Mouse (Mus musculus) forebrain, embryonic 13.5 days (tissue): ENCODE data around the gene Dlg3. TPM values are rescaled to one million over a fixed set of nuclear protein-coding genes. Genes with fewer than 3 reads are reported as not detected.

Experiments used
- ATAC-seq: fragments of 200-750 bp; cut with Nextera tagmentation; 2 replicates; pipeline ENCODE4 v1.8.0; 2017
- H3K27ac ChIP-seq: fragments of 300-500 bp; sonication (generic); 2 replicates; pipeline ENCODE4 v1.5.1; 2015; ENCODE audit warnings: inconsistent platforms, mild to moderate bottlenecking, moderate library complexity
- H3K27me3 ChIP-seq: fragments of 300-500 bp; sonication (generic); 2 replicates; pipeline ENCODE4 v1.6.1; 2015; ENCODE audit warnings: mild to moderate bottlenecking, inconsistent platforms
- H3K36me3 ChIP-seq: fragments of 300-500 bp; sonication (generic); 2 replicates; pipeline ENCODE4 v1.6.1; 2015; ENCODE audit warnings: mild to moderate bottlenecking, inconsistent platforms; ENCODE audit not compliant: poor library complexity, severe bottlenecking
- H3K4me1 ChIP-seq: fragments of 300-500 bp; sonication (generic); 2 replicates; pipeline ENCODE4 v1.6.1; 2015; ENCODE audit warnings: inconsistent platforms
- H3K4me2 ChIP-seq: fragments of 300-500 bp; sonication (generic); 2 replicates; pipeline ENCODE4 v1.6.1; 2015; ENCODE audit warnings: inconsistent platforms, mild to moderate bottlenecking, moderate library complexity
- H3K4me3 ChIP-seq: fragments of 300-500 bp; sonication (generic); 2 replicates; pipeline ENCODE4 v1.5.1; 2015; ENCODE audit warnings: mild to moderate bottlenecking, inconsistent platforms
- H3K9ac ChIP-seq: fragments of 300-500 bp; sonication (generic); 2 replicates; pipeline ENCODE4 v1.6.1; 2015; ENCODE audit warnings: mild to moderate bottlenecking, inconsistent platforms
- H3K9me3 ChIP-seq: fragments of 300-500 bp; sonication (generic); replicated peaks from 2 replicates; pipeline ENCODE4 v1.6.1; 2016; ENCODE audit warnings: inconsistent platforms
- WGBS: fragments of 180-500 bp; shearing (Covaris S2); methylation state at CpG from one replicate; pipeline ENCODE4 v1.1.7; 2015; 5-methylcytosine and 5-hydroxymethylcytosine counted together
- polyA plus RNA-seq: library from polyadenylated mRNA; unstranded; fragments of >200 nt; fragmentation: Nextera tagmentation; extraction: Ambion mirVana; gene quantifications from 2 replicates; pipeline ENCODE4 v1.2.1, GENCODE M21; 2015

The Dlg3 gene
- polyA plus RNA-seq: 10.4 and 14.2 TPM in 2 replicates

- Histone ChIP-seq H3K4me3 (peak within 1 kb of the TSS; percentile 65), H3K4me2 (peak within 1 kb of the TSS; percentile 68), H3K9me3 (no peaks in the 10 kb centered on the region), H3K9ac (peak within 1 kb of the TSS; percentile 74), H3K27me3 (no peaks in the 10 kb centered on the region), H3K27ac (peak within 1 kb of the TSS; percentile 74), H3K36me3 (no peaks in the 10 kb centered on the region), H3K4me1 (no peaks in the 10 kb centered on the region)
- 20% methylated on average over 25 of the region's 26 CpGs for WGBS
- ATAC-seq: peak; percentile 92
These were observed at the start of gene Dlg3 for GRCm38 (mm10) chrX:100767181-100767884. Dlg3 (plus strand) TSS chrX:100767722.

GRCm38 (mm10) chrX:100728947-100729346 is 38.6 kb upstream of the Dlg3 start:
- WGBS: 15% methylated on average over 1 of the region's 1 CpGs
- H3K27me3 ChIP-seq: no peaks in the 10 kb centered on the region
- peaks cover 28% of the 10 kb centered on the region for H3K4me1 ChIP-seq
- peaks cover 20% of the 10 kb centered on the region for H3K36me3 ChIP-seq
- peak; percentile 72 for ATAC-seq
- no peak overlapping the region for H3K4me3 ChIP-seq
- peak overlapping the region; percentile 77 for H3K27ac ChIP-seq
- no peak overlapping the region for H3K4me2 ChIP-seq
- no peak overlapping the region for H3K9ac ChIP-seq
- H3K9me3 ChIP-seq: no peaks in the 10 kb centered on the region

- Histone ChIP-seq H3K4me1 (peaks cover 28% of the 10 kb centered on the region), H3K27me3 (no peaks in the 10 kb centered on the region), H3K27ac (peak within 1 kb of the TSS; percentile 77), H3K9ac (peak within 1 kb of the TSS; percentile 41), H3K4me2 (peak within 1 kb of the TSS; percentile 55), H3K4me3 (peak within 1 kb of the TSS; percentile 25), H3K9me3 (no peaks in the 10 kb centered on the region), H3K36me3 (peaks cover 16% of the 10 kb centered on the region)
- 12% methylated on average over 8 of the region's 8 CpGs for WGBS
- ATAC-seq: peak; percentile 74
These were observed 37.8 kb upstream of the Dlg3 start, which contains the start of gene Gdpd2 for GRCm38 (mm10) chrX:100729665-100730188. Gdpd2 (plus strand) TSS chrX:100729873.

- peak; percentile 56 for ATAC-seq
- H3K36me3 ChIP-seq: peaks cover 11% of the 10 kb centered on the region; the same call in 1 of the 2 replicates
- H3K27ac ChIP-seq: peak overlapping the region; percentile 77
- no peaks in the 10 kb centered on the region for H3K9me3 ChIP-seq
- peak overlapping the region; percentile 25 for H3K4me3 ChIP-seq
- peak overlapping the region; percentile 55 for H3K4me2 ChIP-seq
- 28% methylated on average over 8 of the region's 8 CpGs for WGBS
- H3K4me1 ChIP-seq: peaks cover 28% of the 10 kb centered on the region
- H3K27me3 ChIP-seq: no peaks in the 10 kb centered on the region
- H3K9ac ChIP-seq: peak overlapping the region; percentile 41
These were observed 37.3 kb upstream of the Dlg3 start for GRCm38 (mm10) chrX:100730266-100730665.

GRCm38 (mm10) chrX:100734359-100734758 is 33.2 kb upstream of the Dlg3 start:
- H3K4me2 ChIP-seq: no peak overlapping the region
- H3K27me3 ChIP-seq: no peaks in the 10 kb centered on the region
- H3K9ac ChIP-seq: no peak overlapping the region
- 77% methylated on average over 7 of the region's 7 CpGs for WGBS
- peaks cover 17% of the 10 kb centered on the region for H3K4me1 ChIP-seq
- H3K4me3 ChIP-seq: no peak overlapping the region
- no peaks in the 10 kb centered on the region for H3K36me3 ChIP-seq
- H3K9me3 ChIP-seq: no peaks in the 10 kb centered on the region
- H3K27ac ChIP-seq: no peak overlapping the region
- ATAC-seq: no peak

- Histone ChIP-seq H3K4me2 (peak overlapping the region; percentile 52), H3K9me3 (no peaks in the 10 kb centered on the region), H3K27ac (no peak overlapping the region), H3K9ac (no peak overlapping the region), H3K4me3 (peak overlapping the region; percentile 28), H3K4me1 (no peaks in the 10 kb centered on the region), H3K27me3 (no peaks in the 10 kb centered on the region), H3K36me3 (no peaks in the 10 kb centered on the region)
- peak; percentile 85 for ATAC-seq
- 20% methylated on average over 14 of the region's 14 CpGs for WGBS
These were observed 28.6 kb upstream of the Dlg3 start for GRCm38 (mm10) chrX:100738918-100739317.

GRCm38 (mm10) chrX:100739443-100739842 is 28.1 kb upstream of the Dlg3 start:
- 31% methylated on average over 10 of the region's 10 CpGs for WGBS
- no peak overlapping the region for H3K9ac ChIP-seq

GRCm38 (mm10) chrX:100740785-100741184 is 26.7 kb upstream of the Dlg3 start:
- Histone ChIP-seq H3K36me3 (no peaks in the 10 kb centered on the region), H3K9me3 (no peaks in the 10 kb centered on the region), H3K9ac (no peak overlapping the region), H3K4me3 (no peak overlapping the region), H3K4me1 (no peaks in the 10 kb centered on the region), H3K27ac (no peak overlapping the region), H3K4me2 (no peak overlapping the region), H3K27me3 (no peaks in the 10 kb centered on the region)
- 58% methylated on average over 6 of the region's 6 CpGs for WGBS
- ATAC-seq: no peak

More at GRCm38 (mm10) chrX:100739443-100739842, 28.1 kb upstream of the Dlg3 start:
- H3K27ac ChIP-seq: no peak overlapping the region
- no peaks in the 10 kb centered on the region for H3K27me3 ChIP-seq
- peak overlapping the region; percentile 52 for H3K4me2 ChIP-seq
- H3K9me3 ChIP-seq: no peaks in the 10 kb centered on the region
- peak; percentile 78 for ATAC-seq
- H3K4me1 ChIP-seq: no peaks in the 10 kb centered on the region
- H3K36me3 ChIP-seq: no peaks in the 10 kb centered on the region
- H3K4me3 ChIP-seq: peak overlapping the region; percentile 28

GRCm38 (mm10) chrX:100741940-100742339 is 25.6 kb upstream of the Dlg3 start:
- Histone ChIP-seq H3K36me3 (no peaks in the 10 kb centered on the region), H3K9ac (no peak overlapping the region), H3K4me3 (no peak overlapping the region), H3K27me3 (no peaks in the 10 kb centered on the region), H3K4me1 (no peaks in the 10 kb centered on the region), H3K27ac (no peak overlapping the region), H3K4me2 (no peak overlapping the region), H3K9me3 (no peaks in the 10 kb centered on the region)
- 9% methylated on average over 10 of the region's 10 CpGs for WGBS
- ATAC-seq: peak; percentile 76

GRCm38 (mm10) chrX:100765855-100766254 is 1.7 kb upstream of the Dlg3 start:
- no peaks in the 10 kb centered on the region for H3K4me1 ChIP-seq
- WGBS: 82% methylated on average over 6 of the region's 6 CpGs
- no peaks in the 10 kb centered on the region for H3K27me3 ChIP-seq
- no peak overlapping the region for H3K4me2 ChIP-seq
- no peak overlapping the region for H3K4me3 ChIP-seq
- H3K36me3 ChIP-seq: no peaks in the 10 kb centered on the region
- H3K27ac ChIP-seq: no peak overlapping the region
- H3K9me3 ChIP-seq: no peaks in the 10 kb centered on the region
- no peak overlapping the region for H3K9ac ChIP-seq
- ATAC-seq: no peak

GRCm38 (mm10) chrX:100767885-100768626 is 534 bp downstream of the Dlg3 start:
- Histone ChIP-seq H3K27ac (peak overlapping the region; percentile 74), H3K36me3 (no peaks in the 10 kb centered on the region), H3K9ac (peak overlapping the region; percentile 74), H3K4me3 (peak overlapping the region; percentile 65), H3K4me1 (no peaks in the 10 kb centered on the region), H3K27me3 (no peaks in the 10 kb centered on the region), H3K9me3 (no peaks in the 10 kb centered on the region), H3K4me2 (peak overlapping the region; percentile 68)
- peak; percentile 69 for ATAC-seq
- WGBS: 34% methylated on average over 17 of the region's 36 CpGs

GRCm38 (mm10) chrX:100769281-100769680 is 1.8 kb downstream of the Dlg3 start:
- Histone ChIP-seq H3K36me3 (no peaks in the 10 kb centered on the region), H3K27me3 (no peaks in the 10 kb centered on the region), H3K9ac (peak overlapping the region; percentile 74), H3K4me3 (peak overlapping the region; percentile 65), H3K27ac (no peak overlapping the region; the same call in 1 of the 2 replicates), H3K4me1 (no peaks in the 10 kb centered on the region), H3K9me3 (no peaks in the 10 kb centered on the region), H3K4me2 (peak overlapping the region; percentile 68)
- no peak for ATAC-seq
- 81% methylated on average over 5 of the region's 5 CpGs for WGBS
